Mouse (Mus musculus) midbrain, embryonic 16.5 days (tissue): ENCODE data around the gene Col5a1. TPM values are rescaled to one million over a fixed set of nuclear protein-coding genes. Genes with fewer than 3 reads are reported as not detected.

Source experiments
- ATAC-seq: fragments of 200-750 bp; cut with Nextera tagmentation; 2 replicates; pipeline ENCODE4 v1.8.0; 2017; ENCODE audit warnings: moderate TSS enrichment
- H3K27ac ChIP-seq: fragments of 300-500 bp; sonication (generic); 2 replicates; pipeline ENCODE4 v1.5.1; 2014; ENCODE audit warnings: mild to moderate bottlenecking, low read length, mixed read lengths
- H3K27me3 ChIP-seq: fragments of 300-500 bp; sonication (generic); 2 replicates; pipeline ENCODE4 v1.6.1; 2014; ENCODE audit warnings: low read depth, low read length, mixed read lengths; ENCODE audit not compliant: control insufficient read depth, insufficient read depth
- H3K36me3 ChIP-seq: fragments of 300-500 bp; sonication (generic); 2 replicates; pipeline ENCODE4 v1.6.1; 2014; ENCODE audit warnings: mild to moderate bottlenecking, low read length, moderate library complexity, mixed read lengths; ENCODE audit not compliant: control insufficient read depth, insufficient read depth
- H3K4me1 ChIP-seq: fragments of 300-500 bp; sonication (generic); 2 replicates; pipeline ENCODE4 v1.6.1; 2014; ENCODE audit warnings: mild to moderate bottlenecking, low read length, mixed read lengths; ENCODE audit not compliant: control insufficient read depth, insufficient read depth
- H3K4me2 ChIP-seq: fragments of 300-500 bp; sonication (generic); 2 replicates; pipeline ENCODE4 v1.6.1; 2014; ENCODE audit warnings: mild to moderate bottlenecking, low read length, mixed read lengths
- H3K4me3 ChIP-seq: fragments of 300-500 bp; sonication (generic); 2 replicates; pipeline ENCODE4 v1.5.1; 2014; ENCODE audit warnings: low read depth, mild to moderate bottlenecking, low read length, moderate library complexity, mixed read lengths
- H3K9ac ChIP-seq: fragments of 300-500 bp; sonication (generic); 2 replicates; pipeline ENCODE4 v1.6.1; 2014; ENCODE audit warnings: low read depth, low read length, mixed read lengths
- H3K9me3 ChIP-seq: fragments of 300-500 bp; sonication (generic); replicated peaks from 2 replicates; pipeline ENCODE4 v1.6.1; 2014; ENCODE audit warnings: mild to moderate bottlenecking, low read length, mixed read lengths; ENCODE audit not compliant: control insufficient read depth, poor library complexity, severe bottlenecking
- WGBS: fragments of 180-500 bp; shearing (Covaris S2); extraction: QIAGEN DNeasy Blood & Tissue Kit; methylation state at CpG from one replicate; pipeline ENCODE4 v1.1.7; 2014; 5-methylcytosine and 5-hydroxymethylcytosine counted together
- polyA plus RNA-seq: library from polyadenylated mRNA; unstranded; fragments of >200 nt; fragmentation: Nextera tagmentation; extraction: Ambion mirVana; gene quantifications from 2 replicates; pipeline ENCODE4 v1.2.1, GENCODE M21; 2015

Col5a1 gene
- polyA plus RNA-seq, 1 experiment from 2014 or later: 5.9 TPM

DNA sequence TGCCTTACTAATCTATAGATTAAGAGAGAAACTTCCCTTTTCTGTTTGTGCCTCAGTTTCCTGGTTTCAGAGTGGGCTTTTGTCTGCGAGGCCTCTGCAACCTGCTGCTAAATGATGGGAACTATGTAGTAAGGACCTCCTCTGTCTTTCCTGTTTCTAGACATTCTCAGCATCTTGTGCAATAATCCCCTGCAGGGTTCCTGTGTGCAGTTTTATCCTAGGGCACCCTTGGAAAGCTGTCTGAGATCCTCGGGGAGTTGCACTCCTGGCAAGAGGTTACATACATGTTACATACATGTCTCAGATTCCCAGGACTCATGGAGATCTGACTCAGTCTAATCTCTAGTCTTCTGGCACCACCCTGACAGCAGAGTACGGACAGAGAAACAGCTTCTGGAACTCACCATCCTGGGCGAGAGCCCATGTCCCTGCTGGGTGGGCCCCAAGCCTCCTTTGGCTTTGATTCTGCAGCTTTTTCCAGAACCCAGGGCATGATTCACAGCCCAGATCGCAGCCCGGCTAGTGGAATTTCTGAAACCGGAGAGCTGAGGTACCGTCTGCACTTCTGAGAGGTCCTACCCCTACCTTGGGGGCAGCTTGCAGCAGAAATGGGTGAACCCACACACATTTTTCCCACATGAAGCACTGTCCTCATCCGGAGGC lies 24.5 kb upstream of the Col5a1 start:
- H3K36me3 ChIP-seq: no peaks in the 10 kb centered on the region
- H3K4me2 ChIP-seq: no peak overlapping the region
- H3K27ac ChIP-seq: no peak overlapping the region
- H3K4me3 ChIP-seq: no peak overlapping the region
- no peak for ATAC-seq
- no peaks in the 10 kb centered on the region for H3K4me1 ChIP-seq
- WGBS: 85% methylated on average over 9 of the region's 9 CpGs
- no peak overlapping the region for H3K9ac ChIP-seq
- no peaks in the 10 kb centered on the region for H3K27me3 ChIP-seq
- no peaks in the 10 kb centered on the region for H3K9me3 ChIP-seq

DNA sequence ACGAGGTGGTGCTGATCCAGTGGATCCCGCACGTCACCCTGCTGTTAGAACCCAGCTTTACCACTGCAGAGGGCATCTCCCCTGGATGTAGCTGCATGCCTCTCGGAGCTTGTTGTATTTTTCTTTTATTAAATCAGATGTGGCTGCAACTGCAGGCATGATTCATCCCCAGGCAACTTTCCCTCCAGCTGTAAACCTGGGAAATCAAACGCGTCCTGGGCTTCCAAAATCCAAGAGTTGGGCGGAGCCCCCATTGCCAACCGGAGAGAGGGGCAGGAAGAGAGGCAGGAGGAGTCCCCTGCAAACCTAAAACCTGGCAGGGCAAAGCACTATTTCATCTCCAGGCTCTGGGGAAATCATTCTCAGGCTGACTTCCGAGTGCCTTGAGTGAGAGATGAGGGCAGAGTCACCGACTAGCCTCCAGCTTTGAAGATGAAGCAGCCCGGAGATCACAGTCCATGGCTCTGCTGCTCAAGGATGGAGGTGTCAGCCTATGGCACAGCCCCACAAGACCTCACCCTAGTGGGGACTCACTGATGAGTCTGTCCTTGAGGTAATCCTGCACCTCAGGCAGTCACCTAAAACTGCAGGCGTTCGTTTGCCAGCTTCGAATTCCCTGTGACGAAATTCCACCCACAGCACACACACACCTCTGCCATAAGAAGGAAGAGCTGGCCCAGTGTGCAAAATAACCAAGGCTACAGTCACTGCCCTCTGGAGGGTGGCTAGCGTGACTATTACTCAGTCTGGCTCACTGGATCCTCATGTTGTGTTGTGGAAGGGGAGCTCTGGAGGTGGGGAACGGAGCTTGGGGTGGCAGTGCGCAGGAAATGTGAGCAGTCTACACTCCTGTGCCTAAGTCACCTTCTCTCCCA lies 21.5 kb upstream of the Col5a1 start:
- H3K9ac ChIP-seq: no peak overlapping the region
- H3K9me3 ChIP-seq: no peaks in the 10 kb centered on the region
- H3K4me2 ChIP-seq: no peak overlapping the region
- H3K36me3 ChIP-seq: no peaks in the 10 kb centered on the region
- H3K27ac ChIP-seq: no peak overlapping the region
- no peaks in the 10 kb centered on the region for H3K27me3 ChIP-seq
- no peak for ATAC-seq
- 75% methylated on average over 18 of the region's 18 CpGs for WGBS
- no peak overlapping the region for H3K4me3 ChIP-seq
- H3K4me1 ChIP-seq: no peaks in the 10 kb centered on the region

DNA sequence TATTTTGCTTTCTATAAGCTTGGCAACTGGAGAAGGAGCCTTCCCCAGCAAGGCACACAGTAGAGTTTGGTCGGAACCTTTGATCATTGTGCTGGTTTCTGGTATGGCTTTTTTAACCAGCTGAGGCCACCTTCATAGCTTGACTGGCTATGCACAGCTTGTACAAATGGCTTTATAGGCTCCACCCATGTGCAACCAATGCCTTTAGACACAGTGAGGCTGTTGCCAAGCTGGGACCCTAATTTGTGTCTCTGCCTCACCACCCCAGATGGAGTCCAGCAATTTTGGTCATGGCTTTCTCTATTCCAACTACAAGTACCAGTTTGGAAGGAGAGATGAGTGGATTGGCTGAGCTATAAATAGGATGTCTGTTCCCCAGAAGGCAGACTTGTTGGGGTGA lies 15.6 kb upstream of the Col5a1 start:
- ATAC-seq: no peak
- WGBS: 92% methylated on average over 1 of the region's 1 CpGs
- Histone ChIP-seq H3K9ac (no peak overlapping the region), H3K4me1 (no peaks in the 10 kb centered on the region), H3K27me3 (no peaks in the 10 kb centered on the region), H3K4me2 (no peak overlapping the region), H3K9me3 (no peaks in the 10 kb centered on the region), H3K36me3 (no peaks in the 10 kb centered on the region), H3K27ac (no peak overlapping the region), H3K4me3 (no peak overlapping the region)

DNA sequence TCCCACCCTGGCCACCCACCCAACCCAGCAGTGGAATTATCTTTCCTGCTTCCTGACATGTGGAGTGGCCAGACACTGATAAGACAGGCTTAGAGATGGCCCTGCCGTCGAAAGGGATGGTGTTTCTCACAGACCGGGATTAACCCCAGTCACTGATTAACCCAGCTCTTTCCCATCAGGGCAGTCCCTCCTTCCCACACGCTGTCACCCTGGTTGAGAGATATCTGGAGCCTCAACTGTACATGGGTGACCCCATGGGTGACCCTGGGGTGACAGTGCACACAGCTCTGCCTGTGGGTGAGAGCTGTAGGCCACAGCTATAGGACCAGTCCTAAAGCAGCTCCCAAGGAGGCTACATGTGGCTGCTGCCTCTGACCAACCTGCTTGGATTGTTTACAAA lies 15.2 kb upstream of the Col5a1 start:
- Histone ChIP-seq H3K9ac (no peak overlapping the region), H3K27ac (no peak overlapping the region), H3K9me3 (no peaks in the 10 kb centered on the region), H3K27me3 (no peaks in the 10 kb centered on the region), H3K36me3 (no peaks in the 10 kb centered on the region), H3K4me3 (no peak overlapping the region), H3K4me1 (no peaks in the 10 kb centered on the region), H3K4me2 (no peak overlapping the region)
- 59% methylated on average over 4 of the region's 4 CpGs for WGBS
- no peak for ATAC-seq

DNA sequence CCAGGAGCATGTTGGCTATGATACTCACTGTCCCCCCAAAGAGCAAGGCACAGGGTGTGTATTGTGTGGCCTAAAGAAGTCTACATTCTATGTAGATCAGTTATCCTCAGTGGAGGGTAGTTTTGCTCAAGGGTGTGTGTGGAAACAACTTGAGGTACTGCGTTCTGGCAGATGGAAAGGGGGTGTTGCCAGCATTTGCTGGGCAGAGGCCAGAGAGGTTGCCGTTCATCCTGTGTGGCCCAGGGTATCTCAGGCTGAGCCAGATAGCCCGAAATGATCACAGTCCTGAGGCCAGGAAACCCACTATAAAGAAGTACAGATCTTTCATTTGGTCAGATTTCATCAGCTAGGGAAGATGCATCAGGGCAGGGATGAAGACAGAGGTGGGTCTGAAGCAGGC lies 13.9 kb upstream of the Col5a1 start:
- no peaks in the 10 kb centered on the region for H3K9me3 ChIP-seq
- H3K27me3 ChIP-seq: no peaks in the 10 kb centered on the region
- H3K4me1 ChIP-seq: no peaks in the 10 kb centered on the region
- H3K27ac ChIP-seq: no peak overlapping the region
- no peak overlapping the region for H3K9ac ChIP-seq
- no peak for ATAC-seq
- H3K36me3 ChIP-seq: no peaks in the 10 kb centered on the region
- no peak overlapping the region for H3K4me3 ChIP-seq
- 69% methylated on average over 3 of the region's 3 CpGs for WGBS
- no peak overlapping the region for H3K4me2 ChIP-seq

DNA sequence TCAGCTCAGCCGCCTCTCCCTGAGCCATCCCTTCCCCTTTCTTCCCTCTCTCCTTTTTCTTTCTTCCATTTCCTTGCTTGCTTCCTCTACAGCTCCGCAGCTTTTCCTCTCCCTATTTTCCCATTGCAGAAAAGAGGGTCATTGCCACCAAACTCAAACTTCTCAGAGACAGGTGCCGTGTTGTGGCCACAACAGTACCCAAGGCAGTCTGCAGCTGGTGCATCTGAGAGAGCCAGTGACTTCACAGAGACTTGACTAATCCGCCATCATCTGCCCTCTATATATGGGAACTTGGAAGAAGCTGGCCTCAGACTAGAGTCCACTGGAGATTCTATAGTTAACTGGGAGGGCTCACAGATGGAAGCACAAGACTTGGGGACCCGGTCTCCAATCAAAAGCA lies 13.2 kb upstream of the Col5a1 start:
- Histone ChIP-seq H3K4me2 (no peak overlapping the region), H3K9me3 (no peaks in the 10 kb centered on the region), H3K4me1 (no peaks in the 10 kb centered on the region), H3K9ac (no peak overlapping the region), H3K27ac (no peak overlapping the region), H3K4me3 (no peak overlapping the region), H3K36me3 (no peaks in the 10 kb centered on the region), H3K27me3 (no peaks in the 10 kb centered on the region)
- 81% methylated on average over 5 of the region's 5 CpGs for WGBS
- ATAC-seq: no peak

DNA sequence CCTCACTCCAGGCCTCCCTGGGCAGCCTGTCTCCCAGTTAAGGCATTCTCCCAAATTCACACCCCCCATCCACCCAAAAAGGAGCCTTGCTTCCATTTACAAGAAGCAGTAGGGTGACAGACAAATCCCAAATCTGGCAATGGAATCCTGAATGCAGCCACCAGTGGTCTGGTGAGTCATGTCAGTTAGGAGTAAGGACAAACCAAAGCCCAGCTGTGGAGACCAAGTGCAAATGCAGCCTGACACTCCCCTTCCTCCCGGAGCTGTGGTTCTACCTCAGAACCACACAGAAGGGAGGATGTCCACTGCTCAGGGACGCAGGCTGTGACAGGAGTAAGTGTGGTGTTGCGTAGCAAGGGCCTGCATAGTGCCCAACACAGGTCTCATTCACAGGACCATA lies 11.6 kb upstream of the Col5a1 start:
- Histone ChIP-seq H3K4me2 (no peak overlapping the region), H3K27ac (no peak overlapping the region), H3K9me3 (no peaks in the 10 kb centered on the region), H3K4me3 (no peak overlapping the region), H3K27me3 (no peaks in the 10 kb centered on the region), H3K36me3 (no peaks in the 10 kb centered on the region), H3K4me1 (no peaks in the 10 kb centered on the region), H3K9ac (no peak overlapping the region)
- WGBS: 83% methylated on average over 3 of the region's 3 CpGs
- no peak for ATAC-seq

DNA sequence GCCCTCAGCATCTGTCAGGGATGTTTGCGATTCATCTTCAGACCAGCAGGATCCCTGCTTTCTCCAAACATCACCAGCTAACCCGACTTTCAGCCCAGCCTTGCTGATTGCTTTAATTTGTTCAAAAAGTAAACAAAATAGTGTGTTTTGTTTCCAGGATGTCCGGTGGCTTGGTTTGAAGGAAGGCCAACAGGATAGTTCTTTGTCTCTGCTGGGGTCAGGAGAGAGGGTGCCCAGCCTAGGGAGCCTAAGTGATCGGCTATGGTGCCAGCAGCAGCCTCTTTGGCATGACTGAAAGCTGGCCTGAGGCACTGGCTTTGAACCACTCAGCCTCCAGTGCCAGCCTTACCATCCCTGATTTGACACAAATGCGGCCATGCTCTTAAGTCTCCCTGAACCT lies 11.0 kb upstream of the Col5a1 start:
- ATAC-seq: no peak
- Histone ChIP-seq H3K27ac (no peak overlapping the region), H3K4me3 (no peak overlapping the region), H3K9ac (no peak overlapping the region), H3K9me3 (no peaks in the 10 kb centered on the region), H3K4me2 (no peak overlapping the region), H3K4me1 (no peaks in the 10 kb centered on the region), H3K27me3 (no peaks in the 10 kb centered on the region), H3K36me3 (no peaks in the 10 kb centered on the region)
- 70% methylated on average over 5 of the region's 5 CpGs for WGBS

DNA sequence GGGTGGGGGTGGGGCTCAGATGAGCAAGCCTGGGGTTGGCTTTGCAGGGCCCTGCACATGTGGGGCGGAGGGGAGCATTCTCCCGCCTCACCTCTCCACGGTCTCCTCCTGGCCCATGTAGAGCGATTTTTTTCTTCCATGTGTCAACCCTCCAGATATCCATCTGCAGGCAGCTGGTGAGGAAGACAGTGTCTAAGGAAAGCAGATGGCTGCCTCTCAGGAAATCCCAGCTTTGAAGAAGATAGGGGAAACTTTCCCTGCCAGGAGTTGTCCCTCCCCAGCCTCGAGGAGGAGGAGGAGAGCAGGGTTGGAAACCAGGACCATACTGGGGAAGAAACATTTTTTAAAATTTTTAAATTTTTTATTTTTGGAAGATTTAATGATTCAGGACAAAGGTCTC lies 10.4 kb upstream of the Col5a1 start:
- H3K4me2 ChIP-seq: no peak overlapping the region
- no peaks in the 10 kb centered on the region for H3K4me1 ChIP-seq
- H3K9ac ChIP-seq: no peak overlapping the region
- H3K9me3 ChIP-seq: no peaks in the 10 kb centered on the region
- ATAC-seq: no peak
- WGBS: 86% methylated on average over 5 of the region's 5 CpGs
- H3K27me3 ChIP-seq: no peaks in the 10 kb centered on the region
- H3K36me3 ChIP-seq: no peaks in the 10 kb centered on the region
- H3K4me3 ChIP-seq: no peak overlapping the region
- no peak overlapping the region for H3K27ac ChIP-seq
